Mouse (Mus musculus) c-Kit-positive CD71-positive TER-119-negative erythroid progenitor cells, embryonic 14.5 days (primary cell): ENCODE measurements at regions not wholly inside any gene's neighbourhood (a gene's known extent, or its start where the extent isn't known, plus 50 kb on each side); places are given as distances from the start of the nearest gene placed in this dataset.

Source experiments
- DNase-seq: peaks from one replicate; pipeline ENCODE4 v3.0.0-alpha.2; 2013; ENCODE audit warnings: low read depth

DNA sequence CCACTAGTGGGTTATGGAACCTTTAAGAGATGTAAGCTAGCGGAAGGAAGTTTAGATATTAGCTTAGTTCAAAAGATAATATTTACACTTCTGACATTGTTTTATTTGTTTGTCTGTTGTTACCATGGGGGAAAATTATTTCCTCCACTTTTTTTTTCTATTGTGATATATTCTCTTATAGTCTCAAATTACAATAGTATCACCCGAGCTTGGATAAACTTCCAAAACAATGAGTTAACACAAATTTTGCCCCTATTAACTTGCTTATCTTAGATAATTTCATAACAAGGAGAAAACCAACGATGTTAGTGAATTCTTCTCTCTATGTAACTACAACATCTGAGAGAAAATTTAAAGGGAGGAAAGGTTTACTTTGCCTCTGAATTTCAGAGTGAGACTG lies 1350.1 kb downstream of the Cdh8 start:
- no peak for DNase-seq

DNA sequence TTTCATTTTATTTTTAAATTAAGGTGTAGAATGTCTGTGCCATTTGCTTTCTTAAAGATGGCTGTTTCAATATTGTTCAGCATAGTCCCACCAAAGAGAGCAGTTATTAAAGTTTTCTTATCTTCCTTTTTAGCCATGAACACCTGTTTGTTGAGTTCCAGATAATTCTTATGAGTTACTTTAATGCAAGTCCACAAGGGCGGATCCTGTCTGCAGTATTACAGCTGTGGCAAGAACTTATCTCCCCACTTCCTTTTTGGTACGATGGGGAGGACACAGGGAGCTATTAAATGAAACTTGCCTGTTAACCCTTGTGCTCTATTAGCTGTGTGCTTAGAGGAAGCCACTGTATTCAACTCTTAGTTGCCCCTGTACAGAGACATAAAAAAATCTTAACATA lies 1350.9 kb downstream of the Cdh8 start:
- DNase-seq = peak; percentile 34

DNA sequence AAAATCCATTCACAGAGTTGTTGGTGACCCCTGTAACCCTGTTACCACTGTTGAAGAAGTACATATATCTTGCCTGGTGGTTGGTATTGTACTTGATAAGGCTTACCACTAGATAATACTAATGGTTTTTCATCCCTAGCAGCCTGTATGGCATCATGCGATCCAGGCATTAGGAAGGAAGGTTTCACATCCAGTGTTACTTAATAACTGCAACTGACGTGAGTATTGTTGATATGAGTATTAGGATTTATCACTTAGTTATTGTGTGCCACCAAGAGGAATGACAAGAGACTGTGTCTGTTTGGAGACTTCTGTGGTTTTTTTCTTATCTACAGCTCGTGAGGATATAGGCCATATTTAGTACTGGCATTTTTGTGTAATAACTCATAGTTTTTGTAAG lies 1354.5 kb downstream of the Cdh8 start:
- no peak for DNase-seq

DNA sequence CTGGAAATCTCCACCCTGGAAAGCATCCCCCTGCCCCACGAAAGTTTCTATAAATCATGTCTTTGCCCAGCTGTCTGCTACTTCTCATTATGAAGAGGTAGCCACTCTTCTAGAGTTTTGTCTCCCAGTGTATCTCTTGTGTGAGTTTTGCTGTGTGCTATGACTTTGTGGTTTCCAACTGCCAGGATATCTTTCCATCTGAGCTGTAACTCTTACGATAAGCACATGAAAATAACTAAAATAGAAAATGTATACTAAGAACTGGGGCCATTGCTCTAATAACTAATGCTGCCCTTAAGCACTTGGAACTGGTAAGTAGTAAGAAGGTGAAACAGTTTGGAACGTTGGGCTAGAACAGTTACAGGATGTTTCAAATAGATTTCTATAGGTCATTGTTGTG lies 1362.6 kb downstream of the Cdh8 start:
- DNase-seq = no peak

DNA sequence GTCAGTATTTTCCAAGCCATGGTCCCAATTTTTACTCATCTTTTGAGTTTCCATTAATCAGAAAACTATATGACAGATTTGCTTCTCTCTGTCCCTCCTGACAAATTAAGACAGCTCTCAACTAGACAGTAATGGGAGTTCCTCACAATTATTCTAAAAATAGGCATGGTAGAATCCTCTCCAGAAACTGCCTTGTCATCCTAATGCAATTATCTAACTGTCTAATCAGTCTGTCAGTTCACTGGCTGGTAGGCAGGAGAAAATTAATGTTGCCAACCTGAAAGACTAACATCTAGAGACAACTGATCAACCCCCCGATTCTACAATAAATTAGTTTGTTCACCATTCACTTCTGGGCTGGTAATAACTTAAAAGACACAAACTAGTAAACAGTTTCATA lies 1399.7 kb downstream of the Cdh8 start:
- DNase-seq = no peak
